Mouse (Mus musculus): Measurements from ENCODE around the gene Acoxl. TPM values are rescaled to one million over a fixed set of nuclear protein-coding genes. Genes with fewer than 3 reads are reported as not detected.

Acoxl gene
- total RNA-seq (2014; fragmentation: Nextera tagmentation) (0.78 TPM in 1 of 2 replicates, not detected in the other), total RNA-seq (2017) (0.05 and 0.35 TPM in 2 replicates), polyA plus RNA-seq (2012) (0.05 and 0.06 TPM in 2 replicates)

DNA sequence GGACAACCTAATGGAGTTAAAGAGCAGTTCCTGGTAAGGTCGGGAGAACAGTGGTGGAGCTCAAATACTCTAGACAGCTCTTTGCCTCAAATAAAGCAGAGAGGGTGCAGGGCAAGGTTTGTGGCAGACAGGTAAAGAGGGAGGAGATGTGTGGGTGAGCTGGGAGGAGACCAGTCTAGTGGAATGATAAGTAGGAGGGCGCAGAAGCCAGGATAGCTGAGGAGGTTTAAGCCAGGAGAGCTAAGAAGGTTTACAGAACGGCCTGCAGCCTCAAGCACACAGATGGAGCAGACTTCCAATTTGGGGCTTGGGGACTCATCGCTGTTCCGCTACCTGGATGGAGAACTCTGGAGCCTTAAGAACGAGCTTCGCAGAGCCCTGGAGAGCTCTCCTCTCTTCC is at the start of gene Acoxl:
Acoxl (plus strand) TSS at position 301 of the 400 bp plus-strand sequence.
- Histone ChIP-seq H3K4me3 (ENCODE audit: low read depth, low read length) (no peak within 1 kb of the TSS), H3K27me3 (ENCODE audit: insufficient read depth, low read length) (peaks cover 63% of the 10 kb centered on the region), H3K9me3 (replicated peaks) (no peaks in the 10 kb centered on the region), H3K4me1 (ENCODE audit: insufficient read depth, low read depth, low read length) (no peaks in the 10 kb centered on the region), H3K36me3 (replicated peaks) (no peaks in the 10 kb centered on the region)
- ATAC-seq (ENCODE audit: extremely low read depth, insufficient number of reproducible peaks, low FRiP score, poor library complexity, severe bottlenecking) (no peak), DNase-seq (ENCODE audit: low spot score) (no peak)
- TF ChIP-seq GATA1 (IDR thresholded peaks at IDR 0.05; ENCODE audit: borderline replicate concordance, low read length) (no peak), CTCF (IDR thresholded peaks at IDR 0.05; ENCODE audit: low read depth, low read length) (no peak), GATA2 (IDR thresholded peaks at IDR 0.05; ENCODE audit: borderline replicate concordance, low read depth, low read length) (no peak), POLR2AphosphoS5 (IDR thresholded peaks at IDR 0.05; ENCODE audit: insufficient replicate concordance, low read depth, low read length) (no peak), TAL1 (conservative IDR thresholded peaks at IDR 0.05; ENCODE audit: low read depth, low read length) (no peak)

DNA sequence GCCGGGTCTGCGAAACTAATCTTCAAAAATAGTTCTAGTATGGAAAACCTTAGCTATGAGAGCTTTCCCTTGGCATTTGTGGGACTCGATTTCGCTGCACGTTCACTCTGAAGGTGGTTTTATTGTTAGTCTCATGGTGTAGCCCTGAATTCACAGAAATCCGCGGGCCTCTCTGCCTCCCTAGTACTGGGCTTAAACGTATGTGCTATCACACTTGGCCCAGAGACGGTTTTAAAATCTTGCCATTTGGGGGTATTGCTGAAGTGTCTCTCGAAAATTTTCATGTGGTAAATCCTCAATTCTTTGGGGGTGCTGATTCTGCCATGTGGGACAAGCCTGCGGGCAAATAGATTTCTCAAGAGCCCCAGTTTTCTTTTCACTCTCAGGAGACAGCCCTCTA is 49.5 kb upstream of the Acoxl start:
- peak overlapping the region; percentile 75 for H3K4me3 ChIP-seq (ENCODE audit: low read depth, low read length)
- no peak for TF ChIP-seq GATA1 (IDR thresholded peaks at IDR 0.05; ENCODE audit: borderline replicate concordance, low read length)
- no peak for TF ChIP-seq GATA2 (IDR thresholded peaks at IDR 0.05; ENCODE audit: borderline replicate concordance, low read depth, low read length)
- TF ChIP-seq CTCF (IDR thresholded peaks at IDR 0.05; ENCODE audit: low read depth, low read length), result no peak
- no peak for TF ChIP-seq POLR2AphosphoS5 (IDR thresholded peaks at IDR 0.05; ENCODE audit: insufficient replicate concordance, low read depth, low read length)
- no peak for TF ChIP-seq TAL1 (conservative IDR thresholded peaks at IDR 0.05; ENCODE audit: low read depth, low read length)
- no peaks in the 10 kb centered on the region for H3K27me3 ChIP-seq (ENCODE audit: insufficient read depth, low read length)
- ATAC-seq (ENCODE audit: extremely low read depth, insufficient number of reproducible peaks, low FRiP score, poor library complexity, severe bottlenecking) (no peak), DNase-seq (ENCODE audit: low spot score) (no peak)
- no peaks in the 10 kb centered on the region for H3K9me3 ChIP-seq (replicated peaks)
- peaks cover 32% of the 10 kb centered on the region for H3K4me1 ChIP-seq (ENCODE audit: insufficient read depth, low read depth, low read length)
- peaks cover 8% of the 10 kb centered on the region for H3K36me3 ChIP-seq (replicated peaks)

DNA sequence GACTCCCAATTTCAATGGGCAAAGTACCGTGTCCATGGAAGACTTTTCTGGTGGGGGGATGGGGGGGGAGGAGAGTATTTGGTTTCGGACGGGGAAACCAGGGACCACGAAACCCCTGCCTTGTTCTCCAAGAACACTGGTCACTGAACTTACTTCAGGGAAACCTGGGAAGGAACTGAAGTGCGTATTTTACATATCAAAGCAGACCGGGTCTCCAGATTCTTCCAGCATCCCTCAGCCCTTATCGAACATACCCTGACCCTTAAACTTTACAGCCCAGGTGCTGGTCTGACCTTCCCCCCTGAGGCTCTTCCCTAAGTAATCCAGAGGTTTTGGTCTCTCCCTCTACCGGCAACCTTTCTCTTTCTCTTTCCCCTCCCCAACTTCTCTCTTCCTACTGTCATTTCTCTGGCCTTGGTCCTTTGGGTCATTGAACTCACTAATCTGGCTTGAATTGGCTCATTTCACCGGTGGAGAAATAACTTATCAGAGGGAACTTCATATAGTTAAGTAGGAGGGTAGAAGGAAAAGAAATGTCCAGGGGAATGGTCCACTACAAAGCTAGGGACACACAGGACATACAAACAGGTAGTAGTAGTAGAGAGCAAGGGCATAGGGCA is 48.9 kb upstream of the Acoxl start:
- DNase-seq (ENCODE audit: low spot score), result no peak
- peaks cover 32% of the 10 kb centered on the region for H3K4me1 ChIP-seq (ENCODE audit: insufficient read depth, low read depth, low read length)
- no peak for ATAC-seq (ENCODE audit: extremely low read depth, insufficient number of reproducible peaks, low FRiP score, poor library complexity, severe bottlenecking)
- no peaks in the 10 kb centered on the region for H3K27me3 ChIP-seq (ENCODE audit: insufficient read depth, low read length)
- H3K4me3 ChIP-seq (ENCODE audit: low read depth, low read length), result peak overlapping the region; percentile 75; the same call in 1 of the 2 replicates
- no peak for TF ChIP-seq CTCF (IDR thresholded peaks at IDR 0.05; ENCODE audit: low read depth, low read length)
- TF ChIP-seq GATA2 (IDR thresholded peaks at IDR 0.05; ENCODE audit: borderline replicate concordance, low read depth, low read length), result no peak
- TF ChIP-seq GATA1 (IDR thresholded peaks at IDR 0.05; ENCODE audit: borderline replicate concordance, low read length), result no peak
- no peak for TF ChIP-seq POLR2AphosphoS5 (IDR thresholded peaks at IDR 0.05; ENCODE audit: insufficient replicate concordance, low read depth, low read length)
- TF ChIP-seq TAL1 (conservative IDR thresholded peaks at IDR 0.05; ENCODE audit: low read depth, low read length), result no peak
- no peaks in the 10 kb centered on the region for H3K9me3 ChIP-seq (replicated peaks)
- H3K36me3 ChIP-seq (replicated peaks), result peaks cover 8% of the 10 kb centered on the region

DNA sequence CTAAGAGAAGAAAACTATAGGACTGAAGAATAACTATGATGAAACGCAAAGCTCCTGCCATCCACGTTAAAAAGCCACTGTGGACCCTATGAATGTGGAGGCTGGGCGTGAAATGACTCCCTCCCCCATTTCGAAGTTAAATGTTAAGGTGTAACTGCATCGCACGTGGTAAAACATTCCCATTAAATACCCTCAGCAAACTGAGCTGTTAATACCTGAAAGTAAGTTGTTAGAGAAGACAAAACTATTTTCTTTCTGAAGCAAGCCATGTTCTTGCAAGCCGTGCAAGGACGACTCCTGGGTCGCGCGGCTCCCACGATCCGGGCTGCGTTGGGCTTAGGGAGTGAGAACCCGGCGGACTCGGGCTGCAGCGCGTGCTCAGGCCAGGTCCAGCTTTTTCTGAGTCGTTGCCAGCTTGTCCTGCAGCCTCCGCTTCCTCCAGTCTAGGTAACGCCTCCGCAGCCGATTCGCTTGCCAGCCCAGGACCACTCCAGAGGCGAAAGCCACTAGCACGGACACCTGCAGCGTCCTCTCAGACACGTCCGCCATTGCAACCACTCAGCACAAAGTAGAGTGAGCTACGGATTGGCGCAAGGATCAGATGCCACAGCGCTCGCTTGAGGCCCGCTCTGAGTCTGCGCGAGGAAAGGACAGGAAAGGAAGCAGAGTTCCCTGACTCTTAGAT is 46.6 kb upstream of the Acoxl start, which contains the start of gene Mtln:
Mtln (minus strand) TSS at position 570 of the 685 bp plus-strand sequence.
- peak within 1 kb of the TSS; percentile 80 for H3K4me3 ChIP-seq (ENCODE audit: low read depth, low read length)

DNA sequence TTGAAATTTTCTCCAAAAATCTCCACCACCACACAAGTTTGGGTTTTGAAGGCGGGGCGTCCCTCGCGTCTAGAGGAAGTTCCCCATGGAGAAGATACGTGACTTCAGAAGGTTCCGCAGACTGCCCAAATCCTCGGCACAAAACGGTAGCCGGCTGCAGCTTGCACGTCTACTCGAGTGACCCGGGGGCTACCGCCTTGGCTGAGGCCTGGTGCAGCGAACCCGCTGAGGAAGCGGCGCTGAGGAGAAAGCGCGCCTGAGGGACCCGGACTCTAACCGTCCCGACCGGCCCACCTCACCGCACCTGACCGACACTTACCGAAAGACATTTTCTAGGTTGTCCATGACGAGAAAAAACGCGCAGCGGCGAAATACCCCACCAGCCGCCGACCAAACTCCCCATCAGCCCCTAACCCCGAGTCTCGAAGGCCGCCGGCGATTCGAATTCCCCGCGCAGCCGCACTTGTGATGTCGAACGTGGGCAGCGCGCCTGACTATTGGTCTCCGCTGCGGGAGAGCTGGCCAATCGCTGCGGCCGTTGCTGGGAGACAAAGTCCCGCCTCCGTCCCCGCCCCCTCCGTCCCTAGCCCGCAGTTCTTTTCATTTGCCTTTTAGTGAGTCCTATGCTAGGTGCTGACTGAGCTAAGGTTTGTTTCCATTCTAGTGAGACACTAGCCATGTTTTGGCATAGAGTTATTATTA is 7.1 kb upstream of the Acoxl start, which contains the start of gene Bub1:
Bub1 (minus strand) TSS at position 465 of the 702 bp plus-strand sequence.
- peak; percentile 83 for DNase-seq (ENCODE audit: low spot score)
- Histone ChIP-seq H3K9me3 (replicated peaks) (no peaks in the 10 kb centered on the region), H3K27me3 (ENCODE audit: insufficient read depth, low read length) (peaks cover 15% of the 10 kb centered on the region), H3K4me1 (ENCODE audit: insufficient read depth, low read depth, low read length) (peaks cover 20% of the 10 kb centered on the region), H3K36me3 (replicated peaks) (peaks cover 14% of the 10 kb centered on the region), H3K4me3 (ENCODE audit: low read depth, low read length) (peak within 1 kb of the TSS; percentile 95)
- peak; percentile 99 for ATAC-seq (ENCODE audit: extremely low read depth, insufficient number of reproducible peaks, low FRiP score, poor library complexity, severe bottlenecking)
- TF ChIP-seq TAL1 (conservative IDR thresholded peaks at IDR 0.05; ENCODE audit: low read depth, low read length), result no peak
- TF ChIP-seq POLR2AphosphoS5 (IDR thresholded peaks at IDR 0.05; ENCODE audit: insufficient replicate concordance, low read depth, low read length), result no peak
- no peak for TF ChIP-seq CTCF (IDR thresholded peaks at IDR 0.05; ENCODE audit: low read depth, low read length)

More for the DNA sequence above, 46.6 kb upstream of the Acoxl start, which contains the start of gene Mtln:
- Histone ChIP-seq H3K9me3 (replicated peaks) (no peaks in the 10 kb centered on the region), H3K36me3 (replicated peaks) (peaks cover 8% of the 10 kb centered on the region), H3K27me3 (ENCODE audit: insufficient read depth, low read length) (no peaks in the 10 kb centered on the region), H3K4me1 (ENCODE audit: insufficient read depth, low read depth, low read length) (peaks cover 32% of the 10 kb centered on the region)
- TF ChIP-seq TAL1 (conservative IDR thresholded peaks at IDR 0.05; ENCODE audit: low read depth, low read length) (no peak), GATA2 (IDR thresholded peaks at IDR 0.05; ENCODE audit: borderline replicate concordance, low read depth, low read length) (no peak), POLR2AphosphoS5 (IDR thresholded peaks at IDR 0.05; ENCODE audit: insufficient replicate concordance, low read depth, low read length) (0 out of 2 replicates have a peak, but pooled peaks have one; percentile 60), GATA1 (IDR thresholded peaks at IDR 0.05; ENCODE audit: borderline replicate concordance, low read length) (no peak)
- peak; percentile 56 for DNase-seq (ENCODE audit: low spot score)
- ATAC-seq (ENCODE audit: extremely low read depth, insufficient number of reproducible peaks, low FRiP score, poor library complexity, severe bottlenecking), result peak; percentile 92
